Mouse (Mus musculus) intestine, embryonic 14.5 days (tissue): ENCODE results near the gene Foxj2. TPM values are rescaled to one million over a fixed set of nuclear protein-coding genes. Genes with fewer than 3 reads are reported as not detected.
A peak's percentile ranks its signal among the peaks of the same experiment; 100 is the strongest.

ENCODE experiments used
- ATAC-seq: fragments of 200-750 bp; cut with Nextera tagmentation; replicated peaks from 2 replicates; pipeline ENCODE4 v1.8.0; 2017; ENCODE audit warnings: low read depth, moderate number of reproducible peaks, moderate TSS enrichment, moderate library complexity; ENCODE audit not compliant: low FRiP score, low TSS enrichment
- DNase-seq: peaks from one replicate; pipeline ENCODE4 v3.0.0-alpha.2; 2018; ENCODE audit warnings: low spot score
- H3K27ac ChIP-seq: fragments of 300-500 bp; sonication (generic); 2 replicates; pipeline ENCODE4 v1.5.1; 2014; ENCODE audit warnings: low read depth, mild to moderate bottlenecking, control low read depth
- H3K27me3 ChIP-seq: fragments of 300-500 bp; sonication (generic); replicated peaks from 2 replicates; pipeline ENCODE4 v1.6.1; 2014; ENCODE audit warnings: low read length, control low read depth; ENCODE audit not compliant: control insufficient read depth, insufficient read depth
- H3K36me3 ChIP-seq: fragments of 300-500 bp; sonication (generic); 2 replicates; pipeline ENCODE4 v1.6.1; 2014; ENCODE audit warnings: low read length, control low read depth; ENCODE audit not compliant: control insufficient read depth, insufficient read depth
- H3K4me1 ChIP-seq: fragments of 300-500 bp; sonication (generic); replicated peaks from 2 replicates; pipeline ENCODE4 v1.6.1; 2014; ENCODE audit warnings: low read length, control low read depth, mixed read lengths; ENCODE audit not compliant: control insufficient read depth, insufficient read depth
- H3K4me2 ChIP-seq: fragments of 300-500 bp; sonication (generic); 2 replicates; pipeline ENCODE4 v1.6.1; 2014; ENCODE audit warnings: low read length
- H3K4me3 ChIP-seq: fragments of 300-500 bp; sonication (generic); 2 replicates; pipeline ENCODE4 v1.5.1; 2014; ENCODE audit warnings: low read depth, low read length, control low read depth, mixed read lengths
- H3K9ac ChIP-seq: fragments of 300-500 bp; sonication (generic); 2 replicates; pipeline ENCODE4 v1.6.1; 2014; ENCODE audit warnings: mild to moderate bottlenecking, low read length
- H3K9me3 ChIP-seq: fragments of 300-500 bp; sonication (generic); 2 replicates; pipeline ENCODE4 v1.6.1; 2016; ENCODE audit warnings: low read length, control low read depth; ENCODE audit not compliant: control insufficient read depth
- WGBS: fragments of 180-500 bp; shearing (Covaris S2); extraction: QIAGEN DNeasy Blood & Tissue Kit; methylation state at CpG from one replicate; pipeline ENCODE4 v1.1.7; 2014; 5-methylcytosine and 5-hydroxymethylcytosine counted together
- polyA plus RNA-seq: library from polyadenylated mRNA; unstranded; fragments of >200 nt; fragmentation: Nextera tagmentation; extraction: Ambion mirVana; gene quantifications from 2 replicates; pipeline ENCODE4 v1.2.1, GENCODE M21; 2014

The Foxj2 gene
- polyA plus RNA-seq, 1 experiment from 2014 or later, result 6.9 TPM

DNA sequence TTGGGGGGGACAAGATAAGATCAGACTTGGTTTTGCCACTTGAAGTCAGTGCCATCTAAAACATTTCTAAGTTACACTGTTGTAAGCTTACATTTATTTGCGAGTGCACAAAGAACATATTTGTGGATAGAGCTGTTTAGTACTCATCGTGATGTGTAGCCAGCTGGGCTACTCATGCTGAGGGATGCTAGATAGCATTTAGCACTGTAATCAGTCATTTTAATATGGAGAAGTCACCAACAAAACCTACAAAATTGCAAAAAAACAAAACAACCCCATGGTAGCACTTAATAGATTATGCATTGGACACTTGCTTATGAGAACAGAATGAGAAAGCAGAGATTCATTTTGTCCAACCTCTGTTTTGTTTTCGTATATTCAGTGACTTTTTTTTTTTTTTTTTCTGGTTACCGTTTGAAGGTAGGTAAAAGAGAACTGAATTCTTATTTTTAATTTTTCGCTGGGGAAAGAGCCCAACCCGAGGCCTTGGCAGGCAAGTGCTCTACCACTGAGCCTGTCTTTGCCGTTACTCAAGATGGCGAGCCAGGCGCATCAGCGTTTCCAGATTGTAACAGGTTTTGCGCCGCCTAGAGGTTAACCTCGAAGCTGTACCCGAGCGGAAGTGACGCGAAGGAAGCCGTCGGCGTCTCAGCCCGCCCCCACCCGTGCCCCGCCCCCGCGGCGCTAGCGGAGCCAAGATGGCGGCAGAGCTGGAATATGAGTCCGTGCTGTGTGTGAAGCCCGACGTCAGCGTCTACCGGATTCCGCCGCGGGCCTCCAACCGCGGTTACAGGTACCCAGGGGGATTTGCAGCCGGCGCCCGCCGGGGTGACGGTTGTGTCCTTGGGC, 54.4 kb downstream of the Foxj2 start, which contains the start of gene Necap1:
Gene Necap1, plus strand, starts transcription at position 604 of the 849 bp plus-strand sequence.
- DNase-seq, result peak; percentile 98
- no peaks in the 10 kb centered on the region for H3K9me3 ChIP-seq
- peaks cover 6% of the 10 kb centered on the region; the same call in 1 of the 2 replicates for H3K4me1 ChIP-seq
- H3K27ac ChIP-seq, result peak within 1 kb of the TSS; percentile 86
- H3K4me3 ChIP-seq, result peak within 1 kb of the TSS; percentile 93
- H3K36me3 ChIP-seq, result peaks cover 15% of the 10 kb centered on the region
- peak within 1 kb of the TSS; percentile 66 for H3K4me2 ChIP-seq
- WGBS, result 7% methylated on average over 43 of the region's 43 CpGs
- peak; percentile 93 for ATAC-seq
- no peaks in the 10 kb centered on the region for H3K27me3 ChIP-seq
- H3K9ac ChIP-seq, result peak within 1 kb of the TSS; percentile 88

DNA sequence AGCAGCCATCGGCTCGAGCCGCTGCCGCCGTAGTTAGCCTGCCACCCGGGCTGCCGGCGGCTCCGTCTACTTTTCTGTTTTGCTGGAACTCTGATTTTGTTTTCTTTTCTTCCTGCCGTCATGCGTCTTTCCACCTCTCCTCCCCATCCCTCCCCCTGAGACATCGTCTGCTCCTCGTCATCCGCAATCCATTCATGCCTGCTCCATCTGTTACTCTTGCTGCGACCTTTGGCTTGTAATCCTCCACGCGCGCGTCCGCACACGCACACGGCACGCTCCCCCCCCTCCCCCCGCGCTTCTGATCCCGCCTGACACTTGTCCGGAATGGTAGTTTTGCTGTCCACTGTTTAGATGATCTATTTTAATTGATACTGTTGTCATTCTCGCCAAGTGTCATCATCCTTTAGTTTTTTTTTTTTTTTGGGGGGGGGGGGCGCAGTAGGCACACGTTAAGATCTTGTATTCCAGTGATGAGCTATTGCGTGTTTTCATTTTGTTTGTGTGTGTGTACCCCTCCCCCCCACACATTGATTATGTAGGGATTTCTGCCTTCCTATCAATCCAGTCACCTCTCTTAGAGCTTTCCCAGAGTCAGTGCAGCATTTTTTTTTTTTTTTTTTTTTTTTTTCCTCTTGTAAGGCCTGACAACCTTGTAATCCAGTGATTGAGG, 55.1 kb downstream of the Foxj2 start:
- peaks cover 22% of the 10 kb centered on the region for H3K36me3 ChIP-seq
- peak overlapping the region; percentile 66 for H3K4me2 ChIP-seq
- H3K9ac ChIP-seq, result peak overlapping the region; percentile 88
- H3K4me1 ChIP-seq, result peaks cover 6% of the 10 kb centered on the region; the same call in 1 of the 2 replicates
- ATAC-seq (peak; percentile 70), DNase-seq (no peak)
- H3K27ac ChIP-seq, result peak overlapping the region; percentile 86
- WGBS, result under 1% methylated on average over 31 of the region's 31 CpGs
- H3K27me3 ChIP-seq, result no peaks in the 10 kb centered on the region
- no peaks in the 10 kb centered on the region for H3K9me3 ChIP-seq
- H3K4me3 ChIP-seq, result peak overlapping the region; percentile 93

DNA sequence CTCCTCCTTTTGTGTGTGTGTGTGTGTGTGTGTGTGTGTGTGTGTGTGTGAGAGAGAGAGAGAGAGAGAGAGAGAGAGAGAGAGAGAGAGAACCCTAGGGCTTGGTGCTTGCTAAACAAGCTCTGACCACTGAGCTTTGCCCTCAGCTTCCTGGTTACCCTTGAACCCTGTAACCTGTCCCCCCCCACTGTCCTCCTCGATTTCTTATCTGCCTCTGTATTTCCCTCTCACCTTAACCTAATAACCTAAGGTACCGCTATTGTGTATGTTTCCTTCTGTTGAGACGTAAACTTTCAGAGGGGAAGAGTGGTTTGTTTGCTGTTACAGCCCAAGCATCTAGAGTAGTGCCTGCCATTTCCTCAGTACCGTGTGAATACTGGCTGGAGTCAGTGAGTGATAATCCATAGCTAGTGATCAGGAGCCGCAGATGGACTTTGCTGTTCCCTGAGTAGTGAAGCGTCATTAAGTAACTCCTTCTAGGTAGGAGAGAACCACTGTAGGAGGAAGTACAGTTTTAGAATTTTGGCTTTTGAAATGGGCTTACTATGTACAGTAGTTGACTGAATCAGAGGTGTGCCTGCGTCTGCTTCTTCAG, 59.5 kb downstream of the Foxj2 start:
- Histone ChIP-seq H3K9ac (no peak overlapping the region), H3K4me3 (no peak overlapping the region), H3K27me3 (no peaks in the 10 kb centered on the region), H3K36me3 (peaks cover 66% of the 10 kb centered on the region), H3K4me1 (peaks cover 6% of the 10 kb centered on the region; the same call in 1 of the 2 replicates), H3K27ac (no peak overlapping the region), H3K4me2 (no peak overlapping the region), H3K9me3 (no peaks in the 10 kb centered on the region)
- ATAC-seq (no peak), DNase-seq (no peak)
- WGBS, result 83% methylated on average over 7 of the region's 7 CpGs

DNA sequence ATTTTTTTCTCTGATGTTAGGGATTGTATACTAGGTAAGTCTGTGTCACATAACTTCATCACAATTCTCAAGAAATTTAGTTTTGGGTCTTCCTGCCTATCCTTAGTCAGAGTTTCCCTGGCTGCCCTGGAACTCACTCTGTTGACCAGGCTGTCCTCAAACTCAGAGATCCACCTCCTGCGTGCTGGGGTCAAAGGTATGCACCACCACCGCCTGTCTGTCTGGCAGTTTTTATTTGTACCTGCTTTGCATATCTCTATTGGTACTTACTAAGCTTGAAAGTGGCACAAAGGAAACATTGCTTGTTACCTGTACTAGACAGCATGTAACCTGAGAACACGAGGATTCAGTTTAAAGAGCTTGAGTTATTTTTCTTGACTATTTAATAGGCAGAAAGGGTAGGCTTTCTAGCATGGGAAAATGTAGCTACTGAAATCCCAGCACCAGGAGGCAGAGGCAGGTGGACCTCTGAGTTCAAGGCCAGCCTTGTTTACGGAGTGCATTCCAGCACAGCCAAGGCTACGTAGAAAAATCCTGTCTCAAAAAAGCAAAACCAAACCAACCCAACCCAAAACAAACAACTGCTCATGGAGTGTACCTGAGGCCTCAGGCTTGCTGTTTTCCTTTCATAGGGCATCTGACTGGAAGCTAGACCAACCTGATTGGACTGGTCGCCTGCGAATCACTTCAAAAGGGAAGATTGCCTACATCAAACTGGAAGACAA, 60.2 kb downstream of the Foxj2 start:
- no peak overlapping the region for H3K27ac ChIP-seq
- peaks cover 6% of the 10 kb centered on the region; the same call in 1 of the 2 replicates for H3K4me1 ChIP-seq
- no peak overlapping the region for H3K4me3 ChIP-seq
- H3K27me3 ChIP-seq, result no peaks in the 10 kb centered on the region
- ATAC-seq (no peak), DNase-seq (no peak)
- peaks cover 73% of the 10 kb centered on the region for H3K36me3 ChIP-seq
- no peak overlapping the region for H3K4me2 ChIP-seq
- WGBS, result 78% methylated on average over 7 of the region's 7 CpGs
- H3K9ac ChIP-seq, result no peak overlapping the region
- no peaks in the 10 kb centered on the region for H3K9me3 ChIP-seq

DNA sequence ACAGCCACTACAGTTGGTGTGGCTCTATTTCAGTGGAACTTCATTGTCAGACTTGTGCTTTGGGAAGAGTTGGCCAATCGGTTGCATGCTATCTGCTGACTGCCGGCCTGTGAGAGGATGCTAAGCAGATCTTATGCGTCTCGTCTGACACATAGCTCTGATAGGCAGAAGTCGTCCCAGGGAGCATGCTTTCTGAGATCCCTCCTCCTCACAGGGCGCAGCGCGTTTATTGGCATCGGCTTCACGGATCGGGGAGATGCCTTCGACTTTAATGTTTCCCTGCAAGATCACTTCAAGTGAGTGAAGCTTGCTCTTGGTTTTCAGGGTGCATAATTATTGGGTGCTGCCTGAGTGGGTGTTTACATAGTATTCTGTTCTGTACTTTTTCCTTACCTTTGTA, 61.6 kb downstream of the Foxj2 start:
- 88% methylated on average over 12 of the region's 12 CpGs for WGBS
- no peak overlapping the region for H3K27ac ChIP-seq
- peaks cover 86% of the 10 kb centered on the region for H3K36me3 ChIP-seq
- no peaks in the 10 kb centered on the region for H3K9me3 ChIP-seq
- no peak overlapping the region for H3K4me3 ChIP-seq
- no peak overlapping the region for H3K4me2 ChIP-seq
- no peaks in the 10 kb centered on the region for H3K4me1 ChIP-seq
- DNase-seq, result no peak
- no peaks in the 10 kb centered on the region for H3K27me3 ChIP-seq
- no peak overlapping the region for H3K9ac ChIP-seq
- ATAC-seq, result no peak

DNA sequence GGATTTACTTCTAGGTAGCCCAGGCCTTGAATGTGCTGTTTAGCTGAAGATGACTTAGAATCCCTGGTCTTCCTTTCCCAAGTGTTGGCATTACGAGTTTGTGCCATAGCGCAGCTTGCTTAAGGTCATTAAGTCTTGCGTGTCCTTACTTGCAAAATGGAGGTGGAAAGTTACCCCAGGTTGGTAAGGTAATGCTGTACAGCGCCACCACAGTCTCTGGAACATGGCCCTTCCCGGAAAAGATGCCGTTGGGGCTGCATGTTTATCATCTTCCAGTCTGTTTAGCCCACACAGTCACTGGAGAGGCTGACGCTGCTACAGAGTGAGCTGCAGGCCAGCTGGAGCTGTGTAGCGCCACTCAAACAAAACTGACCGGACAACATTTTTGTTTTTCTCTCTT, 63.9 kb downstream of the Foxj2 start:
- no peak overlapping the region for H3K27ac ChIP-seq
- H3K27me3 ChIP-seq, result no peaks in the 10 kb centered on the region
- no peaks in the 10 kb centered on the region for H3K9me3 ChIP-seq
- peak; percentile 23 for DNase-seq
- no peak overlapping the region for H3K4me3 ChIP-seq
- ATAC-seq, result no peak
- H3K4me1 ChIP-seq, result no peaks in the 10 kb centered on the region
- H3K9ac ChIP-seq, result no peak overlapping the region
- H3K36me3 ChIP-seq, result peaks cover 98% of the 10 kb centered on the region
- no peak overlapping the region for H3K4me2 ChIP-seq
- 94% methylated on average over 9 of the region's 9 CpGs for WGBS

DNA sequence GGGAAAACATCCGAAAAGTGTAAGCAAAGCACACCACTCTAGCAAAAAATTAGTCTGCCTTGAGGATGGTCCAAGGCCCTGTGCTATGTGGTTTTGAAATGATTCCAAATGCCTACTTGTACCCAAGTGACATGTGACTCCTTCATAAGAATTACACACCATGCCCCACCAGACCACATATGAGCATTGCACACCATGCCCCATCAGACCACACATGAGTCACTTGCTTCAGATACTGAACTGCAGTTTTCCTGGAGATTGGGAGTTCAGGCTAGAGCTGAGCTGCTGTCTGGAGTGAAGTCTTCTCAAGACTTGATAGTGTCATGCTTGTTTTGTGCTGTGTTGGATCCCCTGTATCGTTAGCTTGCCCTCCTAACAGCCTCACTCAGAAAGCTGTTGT, 69.9 kb downstream of the Foxj2 start:
- no peak overlapping the region for H3K4me2 ChIP-seq
- ATAC-seq (no peak), DNase-seq (peak; percentile 39)
- no peaks in the 10 kb centered on the region for H3K27me3 ChIP-seq
- no peak overlapping the region for H3K4me3 ChIP-seq
- no peaks in the 10 kb centered on the region for H3K9me3 ChIP-seq
- H3K36me3 ChIP-seq, result peaks cover 61% of the 10 kb centered on the region
- H3K27ac ChIP-seq, result no peak overlapping the region
- no peaks in the 10 kb centered on the region for H3K4me1 ChIP-seq
- H3K9ac ChIP-seq, result no peak overlapping the region
- WGBS, result 96% methylated on average over 2 of the region's 2 CpGs

DNA sequence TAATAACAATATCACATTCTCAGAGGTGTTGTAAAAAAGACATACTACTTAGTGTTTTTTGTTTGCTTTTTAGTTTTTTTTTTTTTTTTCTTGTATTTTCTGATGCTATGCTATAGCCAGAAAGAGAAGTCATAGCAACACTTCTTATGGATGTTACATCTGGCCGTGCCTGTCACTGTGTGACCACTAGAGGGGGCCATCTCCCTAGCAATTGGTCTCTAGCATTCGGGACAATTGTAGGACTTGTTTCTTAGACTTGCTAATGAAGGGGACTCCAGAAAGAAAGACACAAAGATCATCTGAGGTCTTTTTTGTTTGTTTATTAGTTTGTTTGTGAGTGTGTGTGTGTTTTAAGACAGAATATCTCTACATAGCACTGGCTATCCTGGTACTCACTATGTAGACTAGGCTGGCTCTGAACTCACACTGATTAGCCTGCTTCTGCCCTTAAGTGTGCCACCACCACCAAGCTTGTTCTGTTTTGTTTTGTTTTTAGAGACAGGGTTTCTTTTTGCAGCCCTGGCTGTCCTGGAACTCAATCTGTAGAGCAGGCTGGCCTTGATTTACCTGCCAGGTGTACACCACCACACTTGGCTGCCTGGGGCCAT, 72.8 kb downstream of the Foxj2 start:
- DNase-seq, result peak; percentile 73
- 15% methylated on average over 2 of the region's 2 CpGs for whole genome bisulfite sequencing

More for the DNA sequence above, 72.8 kb downstream of the Foxj2 start:
- Histone ChIP-seq H3K4me2 (no peak overlapping the region), H3K4me1 (no peaks in the 10 kb centered on the region), H3K4me3 (no peak overlapping the region), H3K27ac (no peak overlapping the region), H3K9ac (no peak overlapping the region), H3K9me3 (no peaks in the 10 kb centered on the region), H3K27me3 (no peaks in the 10 kb centered on the region), H3K36me3 (peaks cover 31% of the 10 kb centered on the region)
- no peak for ATAC-seq
